Comparison of ENCODE assay signal across 9 mouse cellular contexts in genomic region chr2:55818220-55818619, GRCm38 (mm10).
DNase-seq lines count a peak whose midpoint lies in the region; ATAC-seq and TF ChIP-seq lines count a peak whose summit lies in the region.
"Had no signal": no experiment of that assay in that cellular context is flagged by ENCODE, and none has a peak within 500 bp of the region (broad histone marks: within the 10 kb centered on the region; RNA-seq: fewer than 3 reads in every experiment).

No protein-coding gene starts in this region.

- in situ Hi-C loops in CH12.LX (cut with MboI; ENCODE audit: low pct_ligation_motif_present, low pct_unique_long_range_greater_than_20kb, low sequenced_read_pairs) = no loop called here

- no peaks in the 10 kb centered on the region for H3K9me3 ChIP-seq in forebrain, embryonic 11.5 days (ENCODE audit: control insufficient read depth, low read length)
- no peaks in the 10 kb centered on the region for H3K9me3 ChIP-seq in forebrain, embryonic 10.5 days
- H3K9me3 ChIP-seq in CH12.LX (replicated peaks; ENCODE audit: low read length) = no peaks in the 10 kb centered on the region
- H3K9me3 ChIP-seq in embryonic facial prominence, embryonic 15.5 days (replicated peaks) = no peaks in the 10 kb centered on the region
- H3K9me3 ChIP-seq in midbrain, embryonic 15.5 days = no peaks in the 10 kb centered on the region
- H3K9me3 ChIP-seq: megakaryocyte, embryonic 14.5 days had no signal

- WGBS in forebrain, embryonic 11.5 days = 17% methylated on average over 7 of the region's 7 CpGs
- 53% methylated on average over 7 of the region's 7 CpGs for WGBS in forebrain, embryonic 10.5 days
- 15% methylated on average over 7 of the region's 7 CpGs for WGBS in embryonic facial prominence, embryonic 15.5 days
- WGBS in midbrain, embryonic 15.5 days = 12% methylated on average over 7 of the region's 7 CpGs

- TF ChIP-seq EP300 in CH12.LX (IDR thresholded peaks at IDR 0.05; ENCODE audit: low read length) = peak; percentile 75

- dilution Hi-C loops in CH12.LX (cut with MboI; ENCODE audit: extremely low pct_ligation_motif_present, extremely low pct_unique_long_range_greater_than_20kb, low sequenced_read_pairs) = no loop called here

- TF ChIP-seq POLR2A in CH12.LX (IDR thresholded peaks at IDR 0.05; ENCODE audit: low read depth, low read length) = no peak

- no peaks in the 10 kb centered on the region for H3K27me3 ChIP-seq in forebrain, embryonic 11.5 days (ENCODE audit: control insufficient read depth, insufficient read depth, low read length)
- H3K27me3 ChIP-seq in forebrain, embryonic 10.5 days (ENCODE audit: poor library complexity, severe bottlenecking) = no peaks in the 10 kb centered on the region
- H3K27me3 ChIP-seq in CH12.LX (replicated peaks) = no peaks in the 10 kb centered on the region
- H3K27me3 ChIP-seq in embryonic facial prominence, embryonic 15.5 days = no peaks in the 10 kb centered on the region
- no peaks in the 10 kb centered on the region for H3K27me3 ChIP-seq in midbrain, embryonic 15.5 days (replicated peaks)
- H3K27me3 ChIP-seq: megakaryocyte, embryonic 14.5 days had no signal

- H3K4me3 ChIP-seq in forebrain, embryonic 11.5 days (ENCODE audit: low read depth, low read length) = no peak overlapping the region
- H3K4me3 ChIP-seq in forebrain, embryonic 10.5 days = no peak overlapping the region
- no peak overlapping the region for H3K4me3 ChIP-seq in CH12.LX (replicated peaks in 1 of 3; ENCODE audit: low read depth in 2 of 3, low read length in 2 of 3, poor library complexity in 1 of 3)
- no peak overlapping the region for H3K4me3 ChIP-seq in embryonic facial prominence, embryonic 15.5 days (replicated peaks)
- H3K4me3 ChIP-seq in layer of hippocampus, adult 2 months = peak overlapping the region; percentile 32
- peak overlapping the region; percentile 12; the same call in 1 of the 2 replicates for H3K4me3 ChIP-seq in midbrain, embryonic 15.5 days
- H3K4me3 ChIP-seq: megakaryocyte, embryonic 14.5 days had no signal

- no peaks in the 10 kb centered on the region for H3K79me2 ChIP-seq in CH12.LX (replicated peaks; ENCODE audit: control insufficient read depth, extremely low read depth, insufficient read depth, poor library complexity, severe bottlenecking)

- no peaks in the 10 kb centered on the region for H3K4me1 ChIP-seq in forebrain, embryonic 11.5 days (replicated peaks; ENCODE audit: control insufficient read depth, insufficient read depth, low read length)
- peaks cover 6% of the 10 kb centered on the region; the same call in 1 of the 2 replicates for H3K4me1 ChIP-seq in forebrain, embryonic 10.5 days
- peaks cover 0 to 3% of the 10 kb centered on the region in 2 experiments; a peak in 1 of 4 replicates for H3K4me1 ChIP-seq in CH12.LX (ENCODE audit: control insufficient read depth in 1 of 2, insufficient read depth in 2 of 2)
- no peaks in the 10 kb centered on the region for H3K4me1 ChIP-seq in embryonic facial prominence, embryonic 15.5 days
- peaks cover 6% of the 10 kb centered on the region; the same call in 1 of the 2 replicates for H3K4me1 ChIP-seq in midbrain, embryonic 15.5 days
- H3K4me1 ChIP-seq: megakaryocyte, embryonic 14.5 days had no signal

- ATAC-seq in forebrain, embryonic 11.5 days (replicated peaks; ENCODE audit: low FRiP score) = peak; percentile 87
- ATAC-seq in embryonic facial prominence, embryonic 15.5 days (ENCODE audit: insufficient number of reproducible peaks, low FRiP score, low TSS enrichment, low read depth) = peak; percentile 89
- peak; percentile 94 for ATAC-seq in midbrain, embryonic 15.5 days (replicated peaks)

- H3K36me3 ChIP-seq in forebrain, embryonic 11.5 days (ENCODE audit: control insufficient read depth, insufficient read depth, low read length) = no peaks in the 10 kb centered on the region
- no peaks in the 10 kb centered on the region for H3K36me3 ChIP-seq in forebrain, embryonic 10.5 days (replicated peaks)
- no peaks in the 10 kb centered on the region for H3K36me3 ChIP-seq in CH12.LX (replicated peaks in 1 of 2; ENCODE audit: control insufficient read depth in 1 of 2, insufficient read depth in 1 of 2, low read length in 1 of 2)
- no peaks in the 10 kb centered on the region for H3K36me3 ChIP-seq in embryonic facial prominence, embryonic 15.5 days
- H3K36me3 ChIP-seq in midbrain, embryonic 15.5 days (replicated peaks) = no peaks in the 10 kb centered on the region

- peak; percentile 51 for DNase-seq in forebrain, embryonic 11.5 days (ENCODE audit: low spot score)
- DNase-seq in forebrain, embryonic 10.5 days (ENCODE audit: extremely low spot score, low spot score) = no peak
- peak; percentile 89 for DNase-seq in CH12.LX (ENCODE audit: extremely low read depth)
- DNase-seq in layer of hippocampus, adult 2 months (ENCODE audit: low spot score in 2 of 2) = peak; percentile 67 to 72
- no peak for DNase-seq in B cell, adult 2 months
- DNase-seq in spleen, adult 18-20 months = no peak

- TF ChIP-seq CTCF in CH12.LX (conservative IDR thresholded peaks at IDR 0.05 in 1 of 2, IDR thresholded peaks at IDR 0.05 in 1 of 2; ENCODE audit: low read depth in 2 of 2, low read length in 2 of 2) = no peak
- TF ChIP-seq CTCF in layer of hippocampus, adult 2 months (conservative IDR thresholded peaks at IDR 0.05) = no peak

- H3K27ac ChIP-seq in forebrain, embryonic 11.5 days (ENCODE audit: low read depth, low read length) = no peak overlapping the region
- no peak overlapping the region for H3K27ac ChIP-seq in forebrain, embryonic 10.5 days
- H3K27ac ChIP-seq in CH12.LX (ENCODE audit: insufficient read depth, low read depth) = no peak overlapping the region
- H3K27ac ChIP-seq in embryonic facial prominence, embryonic 15.5 days (replicated peaks) = no peak overlapping the region
- peak overlapping the region; percentile 76 for H3K27ac ChIP-seq in layer of hippocampus, adult 2 months
- peak overlapping the region; percentile 52 for H3K27ac ChIP-seq in midbrain, embryonic 15.5 days

- no peak overlapping the region for H3K9ac ChIP-seq in forebrain, embryonic 11.5 days (ENCODE audit: low read length)
- no peak overlapping the region for H3K9ac ChIP-seq in CH12.LX (ENCODE audit: insufficient read depth, low read depth)
- no peak overlapping the region for H3K9ac ChIP-seq in embryonic facial prominence, embryonic 15.5 days
- H3K9ac ChIP-seq in midbrain, embryonic 15.5 days = no peak overlapping the region

- H3K4me2 ChIP-seq in forebrain, embryonic 11.5 days (ENCODE audit: low read depth, low read length, severe bottlenecking) = 0 out of 2 replicates have a peak overlapping the region, but pooled peaks have one; percentile 19
- H3K4me2 ChIP-seq in CH12.LX (ENCODE audit: insufficient read depth, low read depth, poor library complexity, severe bottlenecking) = no peak overlapping the region
- peak overlapping the region; percentile 8; the same call in 1 of the 2 replicates for H3K4me2 ChIP-seq in embryonic facial prominence, embryonic 15.5 days (replicated peaks)
- peak overlapping the region; percentile 31 for H3K4me2 ChIP-seq in midbrain, embryonic 15.5 days

- TF ChIP-seq RAD21 in CH12.LX (IDR thresholded peaks at IDR 0.05; ENCODE audit: low read depth, low read length) = peak; percentile 9

TF ChIP-seq in CH12.LX, 34 proteins besides CTCF, POLR2A, EP300 and RAD21:
- TF ChIP-seq CHD2 (IDR thresholded peaks at IDR 0.05; ENCODE audit: low read length) = peak; percentile 35; the same call in 1 of the 2 replicates
- peak; percentile 100 for TF ChIP-seq ETS1 (conservative IDR thresholded peaks at IDR 0.05; ENCODE audit: low read depth, low read length)
- peak; percentile 54; the same call in 1 of the 2 replicates for TF ChIP-seq JUN (IDR thresholded peaks at IDR 0.05; ENCODE audit: insufficient read depth, low read depth, low read length)
- TF ChIP-seq MAZ (IDR thresholded peaks at IDR 0.05; ENCODE audit: low read depth, low read length) = peak; percentile 62; the same call in 1 of the 2 replicates
- TF ChIP-seq MEF2A (IDR thresholded peaks at IDR 0.05; ENCODE audit: borderline replicate concordance, low read depth, low read length) = peak; percentile 98
- TF ChIP-seq TCF12 (IDR thresholded peaks at IDR 0.05; ENCODE audit: low read depth, low read length) = peak; percentile 83
- peak; percentile 81 for TF ChIP-seq SIN3A (IDR thresholded peaks at IDR 0.05; ENCODE audit: low read length)
- TF ChIP-seq MAFK (IDR thresholded peaks at IDR 0.05; ENCODE audit: insufficient replicate concordance, low read length) = peak; percentile 58; the same call in 1 of the 2 replicates
- no peak for TF ChIP-seq ZNF384 (IDR thresholded peaks at IDR 0.05; ENCODE audit: low read depth, low read length)
- peak; percentile 81 for TF ChIP-seq BHLHE40 (IDR thresholded peaks at IDR 0.05; ENCODE audit: low read depth, low read length)
- TF ChIP-seq IRF4 (IDR thresholded peaks at IDR 0.05; ENCODE audit: low read depth, low read length) = peak; percentile 68; the same call in 1 of the 2 replicates
- TF ChIP-seq NRF1 (IDR thresholded peaks at IDR 0.05; ENCODE audit: low read depth, low read length) = no peak
- TF ChIP-seq KAT2A (IDR thresholded peaks at IDR 0.05; ENCODE audit: insufficient replicate concordance, low read length) = no peak
- TF ChIP-seq POLR2AphosphoS2 (IDR thresholded peaks at IDR 0.05; ENCODE audit: low read depth, low read length) = no peak
- TF ChIP-seq E2F4 (IDR thresholded peaks at IDR 0.05; ENCODE audit: insufficient replicate concordance, low read depth, low read length) = 0 out of 2 replicates have a peak, but pooled peaks have one; percentile 40
- TF ChIP-seq TBP (conservative IDR thresholded peaks at IDR 0.05; ENCODE audit: low read depth, low read length) = 0 out of 2 replicates have a peak, but pooled peaks have one; percentile 49
- TF ChIP-seq ZMIZ1 (IDR thresholded peaks at IDR 0.05; ENCODE audit: low read depth, low read length) = no peak
- TF ChIP-seq JUND (conservative IDR thresholded peaks at IDR 0.05; ENCODE audit: low read depth, low read length) = peak; percentile 54
- no peak for TF ChIP-seq PAX5 (IDR thresholded peaks at IDR 0.05; ENCODE audit: low read length)
TF ChIP-seq in CH12.LX: peak in this region for 13.

Comparison
In these comparisons a context has a peak if more than half of its experiments do, and no peak if none do; other contexts are left out.
1. DNase-seq: peak in forebrain, embryonic 11.5 days (single experiment), CH12.LX (single experiment) and layer of hippocampus, adult 2 months (2 of 2); none in forebrain, embryonic 10.5 days (single experiment), B cell, adult 2 months (0 of 2) and spleen, adult 18-20 months (0 of 2).
2. H3K27ac ChIP-seq: peak in layer of hippocampus, adult 2 months (single experiment) and midbrain, embryonic 15.5 days (single experiment); none in forebrain, embryonic 11.5 days (single experiment), forebrain, embryonic 10.5 days (single experiment), CH12.LX (single experiment) and embryonic facial prominence, embryonic 15.5 days (single experiment).
3. H3K4me3 ChIP-seq: peak in layer of hippocampus, adult 2 months (single experiment) and midbrain, embryonic 15.5 days (single experiment); none in forebrain, embryonic 11.5 days (single experiment), forebrain, embryonic 10.5 days (single experiment), CH12.LX (0 of 3) and embryonic facial prominence, embryonic 15.5 days (single experiment).
4. Peak in every context shown above with its lines, with median percentiles within 50 percentile points of each other: ATAC-seq.